Mouse (Mus musculus) limb, embryonic 11.5 days (tissue): ENCODE results near the gene Sptbn1. TPM values are rescaled to one million over a fixed set of nuclear protein-coding genes. Genes with fewer than 3 reads are reported as not detected.
A peak's percentile ranks its signal among the peaks of the same experiment; 100 is the strongest.

Experiments
- ATAC-seq: fragments of 200-750 bp; cut with Nextera tagmentation; 2 replicates; pipeline ENCODE4 v1.8.0; 2017; ENCODE audit warnings: low read depth; ENCODE audit not compliant: insufficient number of reproducible peaks, low FRiP score, low TSS enrichment
- DNase-seq: peaks from one replicate; pipeline ENCODE4 v3.0.0-alpha.2; 2015; ENCODE audit warnings: low spot score
- H3K27ac ChIP-seq: fragments of 300-500 bp; sonication (generic); replicated peaks from 2 replicates; pipeline ENCODE4 v1.5.1; 2014; ENCODE audit warnings: low read depth, mild to moderate bottlenecking, low read length
- H3K27me3 ChIP-seq: fragments of 300-500 bp; sonication (generic); 2 replicates; pipeline ENCODE4 v1.6.1; 2014; ENCODE audit warnings: mild to moderate bottlenecking, low read length, mixed read lengths; ENCODE audit not compliant: control insufficient read depth, insufficient read depth
- H3K36me3 ChIP-seq: fragments of 300-500 bp; sonication (generic); 2 replicates; pipeline ENCODE4 v1.6.1; 2014; ENCODE audit warnings: mild to moderate bottlenecking, low read length, moderate library complexity, mixed read lengths; ENCODE audit not compliant: control insufficient read depth, insufficient read depth
- H3K4me1 ChIP-seq: fragments of 300-500 bp; sonication (generic); 2 replicates; pipeline ENCODE4 v1.6.1; 2014; ENCODE audit warnings: low read length, mixed read lengths; ENCODE audit not compliant: control insufficient read depth, insufficient read depth
- H3K4me2 ChIP-seq: fragments of 300-500 bp; sonication (generic); 2 replicates; pipeline ENCODE4 v1.6.1; 2014; ENCODE audit warnings: low read depth, mild to moderate bottlenecking, moderate library complexity; ENCODE audit not compliant: severe bottlenecking
- H3K4me3 ChIP-seq: fragments of 300-500 bp; sonication (generic); 2 replicates; pipeline ENCODE4 v1.5.1; 2014; ENCODE audit warnings: low read depth, low read length
- H3K9ac ChIP-seq: fragments of 300-500 bp; sonication (generic); 2 replicates; pipeline ENCODE4 v1.6.1; 2014; ENCODE audit warnings: mild to moderate bottlenecking, low read length
- H3K9me3 ChIP-seq: fragments of 300-500 bp; sonication (generic); 2 replicates; pipeline ENCODE4 v1.6.1; 2016; ENCODE audit warnings: low read length; ENCODE audit not compliant: control insufficient read depth
- WGBS: fragments of 180-500 bp; shearing (Covaris S2); extraction: QIAGEN DNeasy Blood & Tissue Kit; methylation state at CpG from one replicate; pipeline ENCODE4 v1.1.7; 2014; 5-methylcytosine and 5-hydroxymethylcytosine counted together
- polyA plus RNA-seq: library from polyadenylated mRNA; unstranded; fragments of >200 nt; fragmentation: Nextera tagmentation; extraction: Ambion mirVana; gene quantifications from 2 replicates; pipeline ENCODE4 v1.2.1, GENCODE M21; 2014

Sptbn1 gene
- polyA plus RNA-seq, 1 experiment from 2014 or later: 65.4 TPM

GRCm38 (mm10) chr11:30101796-30102195 lies 166.2 kb downstream of the Sptbn1 start:
- Histone ChIP-seq H3K27ac (no peak overlapping the region), H3K9ac (no peak overlapping the region), H3K4me1 (no peaks in the 10 kb centered on the region), H3K4me3 (no peak overlapping the region), H3K4me2 (no peak overlapping the region), H3K27me3 (no peaks in the 10 kb centered on the region), H3K9me3 (no peaks in the 10 kb centered on the region; the same call in 1 of the 2 replicates), H3K36me3 (peaks cover 14% of the 10 kb centered on the region)
- no peak for DNase-seq
- ATAC-seq: no peak
- WGBS: 91% methylated on average over 1 of the region's 1 CpGs

- Histone ChIP-seq H3K4me3 (no peak overlapping the region), H3K4me2 (no peak overlapping the region), H3K9ac (no peak overlapping the region), H3K27ac (no peak overlapping the region), H3K9me3 (no peaks in the 10 kb centered on the region; the same call in 1 of the 2 replicates), H3K36me3 (peaks cover 13% of the 10 kb centered on the region), H3K4me1 (no peaks in the 10 kb centered on the region), H3K27me3 (no peaks in the 10 kb centered on the region)
- WGBS: 91% methylated on average over 2 of the region's 2 CpGs
- no peak for ATAC-seq
- no peak for DNase-seq
Observed at GRCm38 (mm10) chr11:30101162-30101561, 166.8 kb downstream of the Sptbn1 start.

GRCm38 (mm10) chr11:30099916-30100315 lies 168.1 kb downstream of the Sptbn1 start:
- Histone ChIP-seq H3K9me3 (no peaks in the 10 kb centered on the region; the same call in 1 of the 2 replicates), H3K9ac (no peak overlapping the region), H3K27me3 (no peaks in the 10 kb centered on the region), H3K4me1 (no peaks in the 10 kb centered on the region), H3K36me3 (peaks cover 9% of the 10 kb centered on the region), H3K4me2 (no peak overlapping the region), H3K27ac (no peak overlapping the region), H3K4me3 (no peak overlapping the region)
- ATAC-seq: no peak
- 95% methylated on average over 6 of the region's 6 CpGs for WGBS
- no peak for DNase-seq

- H3K4me2 ChIP-seq: no peak overlapping the region
- no peak for ATAC-seq
- H3K9me3 ChIP-seq: no peaks in the 10 kb centered on the region; the same call in 1 of the 2 replicates
- peaks cover 4% of the 10 kb centered on the region for H3K36me3 ChIP-seq
- no peak overlapping the region for H3K9ac ChIP-seq
- H3K27ac ChIP-seq: no peak overlapping the region
- no peaks in the 10 kb centered on the region for H3K4me1 ChIP-seq
- H3K27me3 ChIP-seq: no peaks in the 10 kb centered on the region
- no peak for DNase-seq
- WGBS: 84% methylated on average over 6 of the region's 6 CpGs
- H3K4me3 ChIP-seq: no peak overlapping the region
Observed at GRCm38 (mm10) chr11:30095212-30095773, 172.7 kb downstream of the Sptbn1 start.

GRCm38 (mm10) chr11:30091892-30092291 lies 176.1 kb downstream of the Sptbn1 start:
- H3K27ac ChIP-seq: no peak overlapping the region
- no peak overlapping the region for H3K4me2 ChIP-seq
- no peak overlapping the region for H3K4me3 ChIP-seq
- DNase-seq (no peak), ATAC-seq (no peak)
- 53% methylated on average over 4 of the region's 4 CpGs for WGBS
- H3K27me3 ChIP-seq: no peaks in the 10 kb centered on the region
- H3K36me3 ChIP-seq: no peaks in the 10 kb centered on the region
- H3K9me3 ChIP-seq: no peaks in the 10 kb centered on the region
- no peak overlapping the region for H3K9ac ChIP-seq
- no peaks in the 10 kb centered on the region for H3K4me1 ChIP-seq

- Histone ChIP-seq H3K36me3 (no peaks in the 10 kb centered on the region), H3K4me3 (no peak overlapping the region), H3K4me1 (no peaks in the 10 kb centered on the region), H3K9me3 (no peaks in the 10 kb centered on the region), H3K27ac (no peak overlapping the region), H3K4me2 (no peak overlapping the region), H3K27me3 (no peaks in the 10 kb centered on the region), H3K9ac (no peak overlapping the region)
- peak; percentile 76; the same call in 1 of the 2 replicates for ATAC-seq
- DNase-seq: peak; percentile 25
Observed at GRCm38 (mm10) chr11:30085114-30085513, 182.9 kb downstream of the Sptbn1 start.

GRCm38 (mm10) chr11:30057299-30057698 lies 210.7 kb downstream of the Sptbn1 start:
- 45% methylated on average over 8 of the region's 8 CpGs for WGBS
- DNase-seq (peak; percentile 37), ATAC-seq (no peak)

More at GRCm38 (mm10) chr11:30057299-30057698, 210.7 kb downstream of the Sptbn1 start:
- Histone ChIP-seq H3K27ac (no peak overlapping the region), H3K4me1 (no peaks in the 10 kb centered on the region), H3K4me2 (no peak overlapping the region), H3K9me3 (no peaks in the 10 kb centered on the region), H3K36me3 (no peaks in the 10 kb centered on the region), H3K4me3 (no peak overlapping the region), H3K27me3 (no peaks in the 10 kb centered on the region), H3K9ac (no peak overlapping the region)
